Mouse (Mus musculus): ENCODE data around the gene Snx29.

Snx29 gene

GRCm38 (mm10) chr16:11385150-11385549, 62.4 kb downstream of the Snx29 start:
- H3K36me3 ChIP-seq (ENCODE audit: insufficient read depth, low read length): no peaks in the 10 kb centered on the region
- no peaks in the 10 kb centered on the region for H3K27me3 ChIP-seq (ENCODE audit: insufficient read depth, low read length)
- peaks cover 37% of the 10 kb centered on the region for H3K4me1 ChIP-seq (replicated peaks; ENCODE audit: low read depth, low read length)
- no peak for TF ChIP-seq POU5F1 (IDR thresholded peaks at IDR 0.05; ENCODE audit: borderline replicate concordance, low read length)
- TF ChIP-seq NANOG (IDR thresholded peaks at IDR 0.05; ENCODE audit: borderline replicate concordance, low read length): no peak
- TF ChIP-seq CTCF (conservative IDR thresholded peaks at IDR 0.05; ENCODE audit: low read length): no peak
- no peak overlapping the region for H3K4me3 ChIP-seq (replicated peaks; ENCODE audit: low read length)
- H3K9me3 ChIP-seq (ENCODE audit: low read length): peaks cover 5% of the 10 kb centered on the region; the same call in 1 of the 2 replicates

GRCm38 (mm10) chr16:11385798-11386197, 63.1 kb downstream of the Snx29 start:
- H3K4me1 ChIP-seq (replicated peaks; ENCODE audit: low read depth, low read length): peaks cover 38% of the 10 kb centered on the region
- peaks cover 6% of the 10 kb centered on the region for H3K36me3 ChIP-seq (ENCODE audit: insufficient read depth, low read length)
- TF ChIP-seq POU5F1 (IDR thresholded peaks at IDR 0.05; ENCODE audit: borderline replicate concordance, low read length) (no peak), CTCF (conservative IDR thresholded peaks at IDR 0.05; ENCODE audit: low read length) (no peak), NANOG (IDR thresholded peaks at IDR 0.05; ENCODE audit: borderline replicate concordance, low read length) (no peak)
- no peaks in the 10 kb centered on the region for H3K27me3 ChIP-seq (ENCODE audit: insufficient read depth, low read length)
- H3K9me3 ChIP-seq (ENCODE audit: low read length): peaks cover 11% of the 10 kb centered on the region
- no peak overlapping the region for H3K4me3 ChIP-seq (replicated peaks; ENCODE audit: low read length)

DNA sequence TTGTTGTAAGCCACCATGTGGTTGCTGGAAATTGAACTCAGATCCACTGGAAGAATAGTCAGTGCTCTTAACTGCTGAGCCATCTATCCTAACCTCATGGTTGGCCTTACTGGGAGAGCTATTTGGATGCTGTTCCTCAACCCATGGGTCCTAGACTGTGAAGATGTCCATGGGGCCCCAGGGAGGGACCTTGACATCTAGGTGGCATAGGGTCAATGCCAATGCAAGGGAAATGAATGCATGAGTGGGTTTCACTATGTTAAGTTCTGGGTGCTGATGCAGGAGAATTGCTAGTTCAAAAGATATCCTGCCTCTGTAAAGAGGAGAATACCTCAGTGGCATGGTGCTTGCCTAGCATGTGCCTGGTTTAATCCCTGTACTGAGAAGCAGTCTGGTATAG, 63.5 kb downstream of the Snx29 start:
- Histone ChIP-seq H3K9me3 (ENCODE audit: low read length) (peaks cover 15% of the 10 kb centered on the region), H3K36me3 (ENCODE audit: insufficient read depth, low read length) (peaks cover 9% of the 10 kb centered on the region), H3K4me1 (replicated peaks; ENCODE audit: low read depth, low read length) (peaks cover 38% of the 10 kb centered on the region), H3K4me3 (replicated peaks; ENCODE audit: low read length) (no peak overlapping the region), H3K27me3 (ENCODE audit: insufficient read depth, low read length) (no peaks in the 10 kb centered on the region)
- TF ChIP-seq NANOG (IDR thresholded peaks at IDR 0.05; ENCODE audit: borderline replicate concordance, low read length) (no peak), CTCF (conservative IDR thresholded peaks at IDR 0.05; ENCODE audit: low read length) (no peak), POU5F1 (IDR thresholded peaks at IDR 0.05; ENCODE audit: borderline replicate concordance, low read length) (no peak)

- H3K4me1 ChIP-seq (replicated peaks; ENCODE audit: low read depth, low read length): peaks cover 38% of the 10 kb centered on the region
- H3K27me3 ChIP-seq (ENCODE audit: insufficient read depth, low read length): no peaks in the 10 kb centered on the region
- peaks cover 24% of the 10 kb centered on the region for H3K9me3 ChIP-seq (ENCODE audit: low read length)
- H3K4me3 ChIP-seq (replicated peaks; ENCODE audit: low read length): no peak overlapping the region
- peaks cover 9% of the 10 kb centered on the region for H3K36me3 ChIP-seq (ENCODE audit: insufficient read depth, low read length)
- no peak for TF ChIP-seq NANOG (IDR thresholded peaks at IDR 0.05; ENCODE audit: borderline replicate concordance, low read length)
- TF ChIP-seq CTCF (conservative IDR thresholded peaks at IDR 0.05; ENCODE audit: low read length): no peak
- no peak for TF ChIP-seq POU5F1 (IDR thresholded peaks at IDR 0.05; ENCODE audit: borderline replicate concordance, low read length)
Observed at GRCm38 (mm10) chr16:11388085-11388484, 65.4 kb downstream of the Snx29 start.

GRCm38 (mm10) chr16:11389324-11389723, 66.6 kb downstream of the Snx29 start:
- Histone ChIP-seq H3K9me3 (ENCODE audit: low read length) (peaks cover 24% of the 10 kb centered on the region), H3K27me3 (ENCODE audit: insufficient read depth, low read length) (no peaks in the 10 kb centered on the region), H3K4me1 (replicated peaks; ENCODE audit: low read depth, low read length) (peaks cover 38% of the 10 kb centered on the region), H3K36me3 (ENCODE audit: insufficient read depth, low read length) (peaks cover 9% of the 10 kb centered on the region), H3K4me3 (replicated peaks; ENCODE audit: low read length) (no peak overlapping the region)
- TF ChIP-seq CTCF (conservative IDR thresholded peaks at IDR 0.05; ENCODE audit: low read length) (no peak), NANOG (IDR thresholded peaks at IDR 0.05; ENCODE audit: borderline replicate concordance, low read length) (peak; percentile 84)

DNA sequence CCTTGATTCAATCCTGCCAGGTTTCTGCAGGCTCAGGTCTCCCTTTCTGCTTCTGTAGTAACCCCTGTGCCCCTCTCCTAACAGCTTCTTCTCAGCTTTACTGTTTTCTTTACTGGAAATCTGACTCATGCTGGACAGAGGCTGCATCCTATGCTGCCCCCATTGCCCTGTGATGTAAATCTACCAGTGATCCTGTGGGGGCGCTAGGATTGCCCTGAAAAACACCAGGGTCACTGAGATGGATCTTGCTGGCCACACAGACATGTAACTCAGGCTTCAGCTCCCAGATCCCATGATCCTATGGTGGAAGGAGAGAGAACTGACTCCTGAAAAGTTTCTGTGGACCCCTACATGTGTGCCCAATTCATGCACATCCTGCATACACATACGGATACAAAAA, 73.9 kb downstream of the Snx29 start:
- H3K4me3 ChIP-seq (replicated peaks; ENCODE audit: low read length): no peak overlapping the region
- no peak; the same call in 1 of the 2 replicates for TF ChIP-seq CTCF (conservative IDR thresholded peaks at IDR 0.05; ENCODE audit: low read length)
- TF ChIP-seq NANOG (IDR thresholded peaks at IDR 0.05; ENCODE audit: borderline replicate concordance, low read length): no peak
- no peak for TF ChIP-seq POU5F1 (IDR thresholded peaks at IDR 0.05; ENCODE audit: borderline replicate concordance, low read length)
- peaks cover 22% of the 10 kb centered on the region for H3K36me3 ChIP-seq (ENCODE audit: insufficient read depth, low read length)
- H3K27me3 ChIP-seq (ENCODE audit: insufficient read depth, low read length): no peaks in the 10 kb centered on the region
- H3K9me3 ChIP-seq (ENCODE audit: low read length): peaks cover 6% of the 10 kb centered on the region
- 0 out of 2 replicates have a peak, but pooled peaks cover 4% of the 10 kb centered on the region for H3K4me1 ChIP-seq (replicated peaks; ENCODE audit: low read depth, low read length)

- Histone ChIP-seq H3K4me1 (replicated peaks; ENCODE audit: low read depth, low read length) (0 out of 2 replicates have a peak, but pooled peaks cover 4% of the 10 kb centered on the region), H3K27me3 (ENCODE audit: insufficient read depth, low read length) (no peaks in the 10 kb centered on the region), H3K4me3 (replicated peaks; ENCODE audit: low read length) (no peak overlapping the region), H3K36me3 (ENCODE audit: insufficient read depth, low read length) (peaks cover 41% of the 10 kb centered on the region), H3K9me3 (ENCODE audit: low read length) (no peaks in the 10 kb centered on the region)
- TF ChIP-seq NANOG (IDR thresholded peaks at IDR 0.05; ENCODE audit: borderline replicate concordance, low read length): no peak
- no peak for TF ChIP-seq POU5F1 (IDR thresholded peaks at IDR 0.05; ENCODE audit: borderline replicate concordance, low read length)
- no peak for TF ChIP-seq CTCF (conservative IDR thresholded peaks at IDR 0.05; ENCODE audit: low read length)
Observed at GRCm38 (mm10) chr16:11399386-11399785, 76.7 kb downstream of the Snx29 start.

- TF ChIP-seq NANOG (IDR thresholded peaks at IDR 0.05; ENCODE audit: borderline replicate concordance, low read length): no peak
- no peak for TF ChIP-seq POU5F1 (IDR thresholded peaks at IDR 0.05; ENCODE audit: borderline replicate concordance, low read length)
- TF ChIP-seq CTCF (conservative IDR thresholded peaks at IDR 0.05; ENCODE audit: low read length): no peak
- H3K36me3 ChIP-seq (ENCODE audit: insufficient read depth, low read length): peaks cover 46% of the 10 kb centered on the region
- H3K4me1 ChIP-seq (replicated peaks; ENCODE audit: low read depth, low read length): 0 out of 2 replicates have a peak, but pooled peaks cover 4% of the 10 kb centered on the region
- H3K4me3 ChIP-seq (replicated peaks; ENCODE audit: low read length): no peak overlapping the region
- no peaks in the 10 kb centered on the region for H3K9me3 ChIP-seq (ENCODE audit: low read length)
- H3K27me3 ChIP-seq (ENCODE audit: insufficient read depth, low read length): no peaks in the 10 kb centered on the region
Observed at GRCm38 (mm10) chr16:11399845-11400565, 77.3 kb downstream of the Snx29 start.

Measured in E14TG2a.4 (cell line).